Mouse (Mus musculus) adrenal gland, adult 8-10 months (tissue): ENCODE data around the gene Nlrp3. TPM values are rescaled to one million over a fixed set of nuclear protein-coding genes. Genes with fewer than 3 reads are reported as not detected.

Experiments
- total RNA-seq, 4 experiments: library from RNA; stranded (reverse); gene quantifications; 2 replicates each; pipeline ENCODE4 v1.2.4; 2022

Nlrp3 gene
- total RNA-seq, 4 experiments from 2014 or later, result 1.0 to 1.6 (median 1.3) TPM

Other genes starting within 250 kb of the Nlrp3 start
- 1 to 10 TPM; 1.2 to 1.5 (median 1.5) TPM for gene Wnt9a, start 234.6 kb upstream of the Nlrp3 start, total RNA-seq
- not detected for gene Prss38, start 165.9 kb upstream of the Nlrp3 start, total RNA-seq
- 10 to 100 TPM; 10.4 to 12.1 (median 11.1) TPM for gene Jmjd4, start 91.5 kb upstream of the Nlrp3 start, total RNA-seq
- gene Snap47, start 90.4 kb upstream of the Nlrp3 start, total RNA-seq, result 100 to 1,000 TPM; 106 to 112 (median 108) TPM
- gene Zfp867, start 69.1 kb upstream of the Nlrp3 start, total RNA-seq, result 1 to 10 TPM; 5.1 to 9.7 (median 7.3) TPM
- 10 to 100 TPM; 15.4 to 23.8 (median 20.3) TPM for gene Zkscan17, start 14.8 kb upstream of the Nlrp3 start, total RNA-seq
- not detected for gene Olfr222, start 34.7 kb downstream of the Nlrp3 start, total RNA-seq
- not detected for gene Olfr223, start 51.7 kb downstream of the Nlrp3 start, total RNA-seq
- gene Mprip, start 119.7 kb downstream of the Nlrp3 start, total RNA-seq, result 100 to 1,000 TPM; 180 to 290 (median 232) TPM
- gene Pld6, start 246.1 kb downstream of the Nlrp3 start, total RNA-seq, result 1 to 10 TPM in 3 of 4 experiments, under 1 TPM in 1; 0.81 to 2.4 (median 1.6) TPM